Mouse (Mus musculus) CD8-positive naive resting alpha-beta T cell, adult 2 months (primary cell): ENCODE results near the gene Rgs14.

Experiments
- DNase-seq, 2 experiments: peaks; one replicate each; pipeline ENCODE4 v3.0.0; 2022; ENCODE audit warnings: low read depth in 2 of 2, low spot score in 2 of 2

Gene Rgs14

DNA sequence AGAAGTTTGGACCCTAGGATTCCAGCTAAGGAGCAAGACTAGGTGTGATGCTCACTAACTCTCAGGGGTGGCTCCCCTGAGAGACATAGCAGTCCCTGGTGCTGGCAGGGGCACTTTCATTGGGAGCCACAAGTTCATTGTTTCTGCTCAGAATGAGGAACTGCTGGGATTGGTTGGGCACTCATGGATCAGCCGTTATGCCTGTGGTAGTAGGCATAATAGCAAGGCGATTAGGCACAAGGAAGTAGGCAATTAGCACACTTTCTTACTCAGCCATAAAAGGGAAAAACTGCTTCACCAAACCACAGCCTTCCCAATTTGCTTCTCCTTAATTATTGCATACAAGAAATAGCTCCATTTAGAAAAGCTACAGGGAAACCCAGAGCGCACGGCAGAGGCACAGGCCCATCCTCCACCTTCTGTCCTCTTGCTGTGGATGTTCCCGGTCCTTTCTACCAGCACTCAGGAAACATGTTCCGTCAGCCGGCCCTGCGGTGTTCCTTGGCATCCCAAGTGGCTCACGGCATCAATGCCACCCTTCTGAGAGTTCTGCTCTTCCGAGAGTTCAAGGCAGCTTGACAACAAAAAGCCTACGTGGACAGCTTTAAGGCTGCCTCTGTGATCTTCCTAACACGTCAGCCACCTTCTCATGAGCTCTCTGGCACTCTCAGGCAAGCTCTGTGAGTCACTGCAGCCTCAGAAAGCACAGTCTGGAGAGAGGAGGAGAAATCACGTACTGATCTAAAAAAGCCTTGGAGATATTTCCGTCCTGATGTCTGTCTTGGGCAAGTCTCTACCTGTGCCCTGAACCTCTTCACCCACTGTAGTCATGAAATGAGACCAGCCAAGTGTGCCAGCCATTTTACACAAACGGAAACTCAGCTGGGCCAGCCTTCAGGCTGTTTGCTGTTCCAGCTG lies 34.7 kb downstream of the Rgs14 start:
- DNase-seq = no peak

GRCm38 (mm10) chr13:55404853-55405782 lies 35.6 kb downstream of the Rgs14 start:
- peak; percentile 83 to 84 for DNase-seq

- DNase-seq = no peak
Measured at GRCm38 (mm10) chr13:55405783-55406390, 36.4 kb downstream of the Rgs14 start.

- no peak for DNase-seq
Measured at GRCm38 (mm10) chr13:55407341-55407740, 37.8 kb downstream of the Rgs14 start.

DNA sequence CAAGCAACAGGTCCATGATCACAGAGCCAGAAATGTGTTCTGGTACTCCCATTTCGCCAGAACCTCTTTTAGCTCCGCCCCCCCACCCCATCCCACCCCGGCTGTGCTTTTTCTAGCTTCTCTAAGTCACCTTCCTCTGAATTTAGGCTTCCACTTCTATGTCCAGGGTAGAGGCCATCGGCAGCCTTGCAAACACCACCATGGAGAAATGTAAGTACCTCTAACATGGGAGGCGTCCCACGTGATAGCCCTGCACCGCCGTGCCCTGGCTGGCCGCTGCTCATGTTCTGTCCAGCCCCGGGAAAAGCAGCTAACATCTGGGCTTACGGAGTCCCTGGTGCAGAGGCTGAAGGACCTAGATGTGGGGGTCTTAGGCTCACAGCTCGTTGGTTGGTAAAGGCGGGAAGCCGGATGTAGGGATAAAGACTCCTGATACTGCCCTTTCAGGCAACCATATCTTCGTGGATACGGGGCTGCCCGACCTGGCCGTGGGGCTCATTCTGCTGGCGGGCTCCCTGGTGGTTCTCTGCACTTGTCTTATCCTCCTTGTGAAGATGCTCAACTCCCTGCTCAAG lies 39.1 kb downstream of the Rgs14 start:
- no peak for DNase-seq

- DNase-seq = no peak
Measured at GRCm38 (mm10) chr13:55411826-55412225, 42.3 kb downstream of the Rgs14 start.

- DNase-seq = no peak
Measured at GRCm38 (mm10) chr13:55412643-55413307, 43.2 kb downstream of the Rgs14 start.

DNA sequence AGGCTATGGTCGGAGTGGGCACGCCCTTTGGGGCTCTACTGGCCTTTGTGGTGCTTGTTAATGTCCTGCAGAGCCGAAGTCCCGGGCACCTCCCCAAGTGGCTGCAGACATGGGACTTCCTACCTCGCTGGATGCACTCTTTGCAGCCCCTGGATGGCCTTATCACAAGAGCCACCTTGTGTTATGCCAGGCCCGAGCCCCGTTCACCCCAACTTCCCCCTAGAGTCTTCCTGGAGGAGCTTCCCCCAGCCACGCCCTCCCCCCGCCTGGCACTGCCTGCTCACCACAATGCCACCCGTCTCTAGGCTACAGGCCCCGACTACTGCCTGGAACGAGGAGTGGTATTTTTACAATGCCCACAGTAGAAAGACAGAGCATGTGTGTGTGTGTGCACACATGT lies 43.8 kb downstream of the Rgs14 start:
- DNase-seq = no peak

- no peak for DNase-seq
Measured at GRCm38 (mm10) chr13:55414743-55415380, 45.3 kb downstream of the Rgs14 start, which contains the start of gene Pfn3. TSS of gene Pfn3 (minus strand) at chr13:55415232.

GRCm38 (mm10) chr13:55418004-55418403 lies 48.5 kb downstream of the Rgs14 start:
- DNase-seq = peak; percentile 90 to 96

DNA sequence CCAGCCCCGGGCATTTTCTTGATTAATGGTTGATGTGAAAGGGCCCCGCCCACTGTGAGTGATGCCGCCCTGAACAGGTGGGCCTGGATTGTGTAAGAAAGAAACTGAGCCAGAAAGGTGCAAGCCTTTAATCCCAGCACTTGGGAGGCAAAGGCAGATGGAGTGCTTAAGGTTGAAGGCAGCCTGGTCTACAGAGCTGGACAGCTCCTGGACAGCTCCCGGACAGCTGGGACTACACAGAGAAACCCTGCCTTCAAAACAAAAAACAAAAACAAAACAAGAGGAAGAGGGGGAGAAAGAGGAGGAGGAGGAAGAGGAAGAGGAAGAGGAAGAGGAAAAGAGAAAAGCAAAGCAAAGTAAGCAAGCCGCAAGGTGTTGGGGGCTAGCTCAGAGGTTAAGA lies 49.6 kb downstream of the Rgs14 start:
- DNase-seq = no peak

GRCm38 (mm10) chr13:55420018-55420932 lies 50.7 kb downstream of the Rgs14 start:
- no peak for DNase-seq

DNA sequence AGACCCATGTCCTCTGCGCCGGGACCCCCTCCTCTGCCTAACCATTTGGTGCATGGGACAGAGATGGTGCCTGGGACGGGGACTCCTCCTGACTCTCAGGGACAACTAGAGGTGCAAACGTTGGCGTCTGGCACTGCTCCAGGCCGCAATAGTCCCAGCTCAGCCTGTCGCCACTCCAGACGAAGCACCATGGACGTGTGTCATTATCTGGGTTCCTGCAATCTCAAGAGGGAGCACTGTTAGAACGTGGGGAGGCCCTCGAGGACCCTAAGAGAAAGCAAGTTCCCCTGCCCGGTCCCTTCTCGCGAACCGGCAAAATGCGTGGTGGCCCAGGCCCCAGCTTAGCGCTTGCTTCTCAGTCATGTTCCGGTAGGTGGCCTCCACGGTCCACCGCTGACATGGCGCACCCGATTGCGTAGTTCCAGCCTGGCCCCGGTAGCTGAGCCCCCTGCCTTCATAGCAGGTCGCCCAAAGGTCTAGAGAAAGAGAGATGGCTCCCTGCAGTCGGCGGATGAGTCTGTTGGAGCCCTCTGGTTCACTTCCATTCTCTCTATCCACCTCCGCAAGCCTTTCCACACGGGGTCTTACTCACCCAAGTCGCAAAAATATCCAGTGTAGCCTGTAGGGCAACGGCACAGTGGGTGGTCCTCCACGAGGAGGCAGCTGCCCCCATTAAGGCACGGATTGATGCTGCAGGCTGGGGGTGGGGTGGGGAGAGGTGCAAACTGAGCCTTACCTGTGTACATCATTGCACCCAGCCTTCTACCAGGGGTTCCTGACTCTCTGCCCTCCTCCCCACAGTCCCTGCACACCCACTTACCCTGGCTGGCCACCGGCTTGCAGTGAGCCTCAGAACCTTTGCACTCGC lies 51.6 kb downstream of the Rgs14 start:
- peak; percentile 83 to 86 for DNase-seq

GRCm38 (mm10) chr13:55426613-55427012 lies 57.1 kb downstream of the Rgs14 start, which contains the start of gene F12:
TSS of gene F12 (minus strand) at chr13:55426793.
- DNase-seq = no peak

GRCm38 (mm10) chr13:55429226-55429888 lies 59.8 kb downstream of the Rgs14 start:
- no peak for DNase-seq

DNA sequence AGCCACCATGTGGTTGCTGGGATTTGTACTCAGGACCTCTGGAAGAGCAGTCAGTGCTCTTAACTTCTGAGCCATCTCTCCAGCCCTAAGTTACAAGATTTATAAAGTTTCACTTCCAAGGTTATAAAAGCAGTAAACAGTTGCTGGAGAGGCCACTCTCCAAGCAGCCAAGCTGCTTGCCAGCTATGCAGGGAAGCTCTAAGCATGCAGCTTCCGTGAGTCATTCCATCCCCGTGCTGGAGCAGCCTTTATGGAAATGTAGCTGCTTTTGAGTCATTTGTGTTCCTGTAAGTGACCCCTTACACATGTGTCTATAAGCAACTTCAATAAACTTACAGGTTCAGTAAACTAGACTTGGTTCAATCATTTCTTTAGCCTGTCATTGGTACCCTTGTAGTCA lies 61.0 kb downstream of the Rgs14 start:
- DNase-seq = no peak
